Mouse (Mus musculus) mature B cell (primary cell): ENCODE measurements at regions not wholly inside any gene's neighbourhood (a gene's known extent, or its start where the extent isn't known, plus 50 kb on each side); places are given as distances from the start of the nearest gene placed in this dataset.

Source experiments
- in situ Hi-C: fragments of 300-500 bp; cut with MboI; formaldehyde crosslinking; loops from 2 replicates; pipeline ENCODE4 v1.14.3; 2019

- in situ Hi-C loops: no loop called here
These were observed 233.6 kb upstream of the Tmem161b start for GRCm38 (mm10) chr13:83988517-83988916.

- in situ Hi-C loops: no loop called here
These were observed 224.3 kb upstream of the Tmem161b start for GRCm38 (mm10) chr13:83997599-83998369.

GRCm38 (mm10) chr13:84021771-84022170 is 200.3 kb upstream of the Tmem161b start:
- in situ Hi-C loops: no loop called here

GRCm38 (mm10) chr13:84023021-84023420 is 199.1 kb upstream of the Tmem161b start:
- in situ Hi-C loops: no loop called here

GRCm38 (mm10) chr13:84023637-84024036 is 198.5 kb upstream of the Tmem161b start:
- in situ Hi-C loops: no loop called here

- in situ Hi-C loops: no loop called here
These were observed 196.7 kb upstream of the Tmem161b start for GRCm38 (mm10) chr13:84025348-84025747.

GRCm38 (mm10) chr13:84047736-84048135 is 174.4 kb upstream of the Tmem161b start:
- in situ Hi-C loops: no loop called here

GRCm38 (mm10) chr13:84052221-84052620 is 169.9 kb upstream of the Tmem161b start:
- in situ Hi-C loops: no loop called here

GRCm38 (mm10) chr13:84054956-84055355 is 167.1 kb upstream of the Tmem161b start:
- in situ Hi-C loops: no loop called here

GRCm38 (mm10) chr13:84055576-84055975 is 166.5 kb upstream of the Tmem161b start:
- in situ Hi-C loops: no loop called here

GRCm38 (mm10) chr13:84056451-84056850 is 165.6 kb upstream of the Tmem161b start:
- in situ Hi-C loops: no loop called here

GRCm38 (mm10) chr13:84056998-84057397 is 165.1 kb upstream of the Tmem161b start:
- in situ Hi-C loops: no loop called here

- in situ Hi-C loops: no loop called here
These were observed 164.6 kb upstream of the Tmem161b start for GRCm38 (mm10) chr13:84057456-84057855.

- in situ Hi-C loops: no loop called here
These were observed 163.8 kb upstream of the Tmem161b start for GRCm38 (mm10) chr13:84058251-84058650.

GRCm38 (mm10) chr13:84059031-84059651 is 163.0 kb upstream of the Tmem161b start:
- in situ Hi-C loops: no loop called here

GRCm38 (mm10) chr13:84059661-84060452 is 162.2 kb upstream of the Tmem161b start:
- in situ Hi-C loops: no loop called here

- in situ Hi-C loops: no loop called here
These were observed 161.7 kb upstream of the Tmem161b start for GRCm38 (mm10) chr13:84060453-84060834.

GRCm38 (mm10) chr13:84060906-84061305 is 161.2 kb upstream of the Tmem161b start:
- in situ Hi-C loops: no loop called here

- in situ Hi-C loops: no loop called here
These were observed 160.1 kb upstream of the Tmem161b start for GRCm38 (mm10) chr13:84061820-84062480.

GRCm38 (mm10) chr13:84062616-84063015 is 159.5 kb upstream of the Tmem161b start:
- in situ Hi-C loops: no loop called here

- in situ Hi-C loops: no loop called here
These were observed 158.7 kb upstream of the Tmem161b start for GRCm38 (mm10) chr13:84063406-84063805.

- in situ Hi-C loops: no loop called here
These were observed 157.7 kb upstream of the Tmem161b start for GRCm38 (mm10) chr13:84064291-84064940.
